Mouse (Mus musculus): ENCODE measurements around the gene Sobp.

DNA sequence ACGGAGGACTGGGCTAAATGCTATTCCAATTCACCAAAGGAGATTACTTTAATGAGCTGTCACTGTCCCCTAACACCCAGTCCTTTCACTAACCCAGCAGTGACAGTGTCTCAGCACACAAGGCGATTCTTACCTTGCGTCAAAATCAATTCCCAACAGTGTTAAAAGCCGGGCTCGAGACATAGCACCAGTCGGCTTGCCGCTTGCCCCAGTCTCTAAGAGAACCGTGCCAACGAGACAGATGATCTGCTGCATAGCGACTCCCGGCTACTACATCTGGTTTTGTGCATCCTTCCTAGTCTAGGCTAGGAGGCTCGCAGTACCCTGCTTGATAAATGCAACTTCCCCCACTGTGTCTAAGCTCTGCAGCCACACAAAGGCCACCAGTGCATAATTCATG, 12.0 kb downstream of the Sobp start:
- TF ChIP-seq MAFK (IDR thresholded peaks at IDR 0.05; ENCODE audit: insufficient read depth, low read depth, low read length) (no peak), ZC3H11A (IDR thresholded peaks at IDR 0.05; ENCODE audit: borderline replicate concordance, low read depth, low read length) (no peak), CHD2 (IDR thresholded peaks at IDR 0.05; ENCODE audit: low read depth, low read length) (no peak), HCFC1 (IDR thresholded peaks at IDR 0.05; ENCODE audit: borderline replicate concordance, insufficient read depth, low read length) (no peak), ZNF384 (IDR thresholded peaks at IDR 0.05; ENCODE audit: low read depth, low read length) (no peak)
